Mouse (Mus musculus) erythroblast, embryonic 14.5 days (primary cell): Measurements from ENCODE around the gene Nav3.

Experiments
- GATA1 ChIP-seq: IDR thresholded peaks from 2 replicates; pipeline ENCODE4 v1.6.1; 2012; ENCODE audit warnings: low read length, inconsistent platforms, mixed read lengths
- TAL1 ChIP-seq: IDR thresholded peaks from 3 replicates; pipeline ENCODE4 v1.6.1; 2012; ENCODE audit warnings: low read length, inconsistent platforms, mixed read lengths

GRCm38 (mm10) chr10:110155494-110155893 is 300.5 kb downstream of the Nav3 start:
- TF ChIP-seq GATA1 (no peak), TAL1 (no peak)
